Comparison of ENCODE assay signal across 10 mouse cellular contexts in the genomic region with DNA sequence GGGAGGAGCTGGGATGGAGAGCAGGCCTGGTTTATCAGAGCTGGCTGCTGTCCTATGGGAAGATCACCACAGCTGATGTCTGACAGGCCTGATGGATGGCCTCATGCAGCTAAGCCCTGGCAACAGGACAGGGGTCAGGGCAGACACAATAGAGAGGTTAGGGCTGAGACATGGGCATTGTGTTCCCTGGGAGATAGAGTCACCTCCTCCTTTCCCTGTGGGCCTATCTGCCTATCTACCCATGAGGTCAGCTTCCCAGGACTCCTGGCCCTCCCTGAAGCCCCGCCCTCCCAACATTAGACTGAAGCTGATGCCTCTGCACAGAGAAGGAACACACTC. TPM values are rescaled to one million over a fixed set of nuclear protein-coding genes. Genes with fewer than 3 reads are reported as not detected.
DNase-seq lines count a peak whose midpoint lies in the region; ATAC-seq and TF ChIP-seq lines count a peak whose summit lies in the region.
"Had no signal": no experiment of that assay in that cellular context is flagged by ENCODE, and none has a peak within 500 bp of the region (broad histone marks: within the 10 kb centered on the region; RNA-seq: fewer than 3 reads in every experiment).

No protein-coding gene starts in this region.

- H3K9ac ChIP-seq in heart, postnatal 0 days (replicated peaks; ENCODE audit: low read depth, low read length), result no peak overlapping the region
- H3K9ac ChIP-seq in hindbrain, embryonic 11.5 days (ENCODE audit: low read depth, low read length), result peak overlapping the region; percentile 34
- H3K9ac ChIP-seq: stomach, embryonic 15.5 days had no signal

- TF ChIP-seq EP300 in heart, postnatal 0 days (IDR thresholded peaks at IDR 0.05; ENCODE audit: low read depth), result no peak

- peak; percentile 20 for DNase-seq in heart, postnatal 0 days (ENCODE audit: low spot score)
- DNase-seq in heart, adult 8-10 months (ENCODE audit: low spot score), result no peak
- peak; percentile 62 for DNase-seq in adipocyte (ENCODE audit: low spot score)
- peak; percentile 85 for DNase-seq in hindbrain, embryonic 11.5 days (ENCODE audit: low spot score)
- peak; percentile 76 for DNase-seq in mesoderm, embryonic 11.5 days (ENCODE audit: low read depth, low spot score)
- no peak for DNase-seq in B cell, adult 2 months
- DNase-seq in spleen, postnatal 4 days (ENCODE audit: low spot score in 2 of 2), result no peak
- DNase-seq in c-Kit-positive CD71-positive TER-119-positive erythroid progenitor cells, embryonic 14.5 days (ENCODE audit: low spot score), result no peak
- DNase-seq: gastrocnemius, postnatal 10 days had no signal

- WGBS in heart, postnatal 0 days, result 64% methylated on average over 1 of the region's 1 CpGs
- WGBS in hindbrain, embryonic 11.5 days, result 13% methylated on average over 1 of the region's 1 CpGs

- no peaks in the 10 kb centered on the region for H3K4me1 ChIP-seq in heart, postnatal 0 days (ENCODE audit: control insufficient read depth, insufficient read depth)
- peaks cover 4% of the 10 kb centered on the region; the same call in 1 of the 2 replicates for H3K4me1 ChIP-seq in hindbrain, embryonic 11.5 days (replicated peaks; ENCODE audit: control insufficient read depth, insufficient read depth, low read length)
- H3K4me1 ChIP-seq: stomach, embryonic 15.5 days had no signal

- ATAC-seq in heart, postnatal 0 days (ENCODE audit: insufficient read depth, low read depth), result peak; percentile 43; the same call in 1 of the 2 replicates
- peak; percentile 93 for ATAC-seq in hindbrain, embryonic 11.5 days (ENCODE audit: low FRiP score)

- H3K27ac ChIP-seq in heart, postnatal 0 days (ENCODE audit: low read depth), result no peak overlapping the region
- H3K27ac ChIP-seq in hindbrain, embryonic 11.5 days (ENCODE audit: low read depth, low read length), result peak overlapping the region; percentile 80
- H3K27ac ChIP-seq: stomach, embryonic 15.5 days had no signal

- no peaks in the 10 kb centered on the region for H3K27me3 ChIP-seq in heart, postnatal 0 days (ENCODE audit: control insufficient read depth, insufficient read depth, low read length)
- no peaks in the 10 kb centered on the region for H3K27me3 ChIP-seq in hindbrain, embryonic 11.5 days (ENCODE audit: control insufficient read depth, insufficient read depth, low read length)
- H3K27me3 ChIP-seq: stomach, embryonic 15.5 days had no signal

- H3K4me2 ChIP-seq in heart, postnatal 0 days (ENCODE audit: low read depth, low read length), result no peak overlapping the region
- no peak overlapping the region for H3K4me2 ChIP-seq in hindbrain, embryonic 11.5 days (replicated peaks; ENCODE audit: low read depth, low read length)
- H3K4me2 ChIP-seq: stomach, embryonic 15.5 days had no signal

- H3K9me3 ChIP-seq in heart, postnatal 0 days (replicated peaks; ENCODE audit: control insufficient read depth, low read length), result no peaks in the 10 kb centered on the region
- H3K9me3 ChIP-seq in hindbrain, embryonic 11.5 days (ENCODE audit: control insufficient read depth, low read length), result no peaks in the 10 kb centered on the region
- H3K9me3 ChIP-seq: stomach, embryonic 15.5 days had no signal

- no peak overlapping the region for H3K4me3 ChIP-seq in heart, postnatal 0 days (ENCODE audit: low read depth, low read length)
- no peak overlapping the region for H3K4me3 ChIP-seq in hindbrain, embryonic 11.5 days (ENCODE audit: low read depth, low read length)
- H3K4me3 ChIP-seq: stomach, embryonic 15.5 days had no signal

- no peak for TF ChIP-seq CTCF in heart, postnatal 0 days (IDR thresholded peaks at IDR 0.05; ENCODE audit: low read depth)

- H3K36me3 ChIP-seq in heart, postnatal 0 days (replicated peaks; ENCODE audit: control insufficient read depth, insufficient read depth, low read length), result no peaks in the 10 kb centered on the region
- H3K36me3 ChIP-seq in hindbrain, embryonic 11.5 days (ENCODE audit: control insufficient read depth, insufficient read depth, low read length), result no peaks in the 10 kb centered on the region
- H3K36me3 ChIP-seq: stomach, embryonic 15.5 days had no signal

RNA-seq across cellular contexts. Expression of gene Slc27a3, which starts 13.5 kb away (rescaled TPM):
- total RNA-seq in heart, postnatal 0 days (2014; rRNA removed; ENCODE audit: low replicate concordance), result 3.3 and 6.2 TPM in 2 replicates
- 2.3 and 2.4 TPM in 2 replicates for polyA plus RNA-seq in heart, postnatal 0 days (2015; fragmentation: Nextera tagmentation; extraction: Ambion mirVana)
- under 1 TPM; 0.57 to 0.76 (median 0.67) TPM for total RNA-seq in heart, adult 8-10 months (2022)
- polyA plus RNA-seq in hindbrain, embryonic 11.5 days (2014; fragmentation: Nextera tagmentation; extraction: Ambion mirVana), result 13.5 and 14.8 TPM in 2 replicates

RNA-seq across cellular contexts. Expression of gene Ints3, which starts 57.2 kb away (rescaled TPM):
- 26.1 and 26.6 TPM in 2 replicates for total RNA-seq in heart, postnatal 0 days (2014; rRNA removed; ENCODE audit: low replicate concordance)
- polyA plus RNA-seq in heart, postnatal 0 days (2015; fragmentation: Nextera tagmentation; extraction: Ambion mirVana), result 7.8 and 8.3 TPM in 2 replicates
- 10 to 100 TPM; 22.9 to 28.1 (median 24.4) TPM for total RNA-seq in heart, adult 8-10 months (2022)
- polyA plus RNA-seq in hindbrain, embryonic 11.5 days (2014; fragmentation: Nextera tagmentation; extraction: Ambion mirVana), result 34.2 and 34.7 TPM in 2 replicates

Comparison
In these comparisons a context has a peak if more than half of its experiments do, and no peak if none do; other contexts are left out.
1. DNase-seq: peak in heart, postnatal 0 days (single experiment), adipocyte (single experiment), hindbrain, embryonic 11.5 days (single experiment) and mesoderm, embryonic 11.5 days (single experiment); none in heart, adult 8-10 months (single experiment), B cell, adult 2 months (0 of 2), spleen, postnatal 4 days (0 of 2) and c-Kit-positive CD71-positive TER-119-positive erythroid progenitor cells, embryonic 14.5 days (single experiment).